Mouse (Mus musculus) left cerebral cortex, adult 2 months (tissue): ENCODE data around the gene Snx10. TPM values are rescaled to one million over a fixed set of nuclear protein-coding genes. Genes with fewer than 3 reads are reported as not detected.
A peak's percentile ranks its signal among the peaks of the same experiment; 100 is the strongest.

Experiments
- DNase-seq, 2 experiments: peaks; one replicate each; pipeline ENCODE4 v3.0.0; 2021 to 2022; ENCODE audit warnings: low spot score in 2 of 2, mixed read lengths in 1 of 2; ENCODE audit errors: extremely low spot score in 1 of 2
- H3K27ac ChIP-seq: fragments of 200-600 bp; 2 replicates; pipeline ENCODE4 v1.8.1; 2022
- H3K4me3 ChIP-seq: fragments of 200-600 bp; 2 replicates; pipeline ENCODE4 v1.8.1; 2022
- CTCF ChIP-seq: fragments of 200-600 bp; IDR thresholded peaks from 2 replicates; pipeline ENCODE4 v1.8.1; 2022; ENCODE audit warnings: antibody characterized with exemption, mild to moderate bottlenecking, moderate library complexity
- intact Hi-C: fragments of 180-260 bp; cut with DNase I; formaldehyde crosslinking; loops from one replicate; pipeline ENCODE4 v1.15.1; 2025
- total RNA-seq, 2 experiments: library from RNA; stranded (reverse); gene quantifications; 2 replicates each; pipeline ENCODE4 v1.2.3; 2021

The Snx10 gene
- total RNA-seq, 2 experiments from 2014 or later: 94.9 to 102 TPM

GRCm38 (mm10) chr6:51592356-51593115 lies 68.8 kb downstream of the Snx10 start:
- DNase-seq: peak; percentile 94
- TF ChIP-seq CTCF: peak; percentile 79
- peak overlapping the region; percentile 48 for H3K4me3 ChIP-seq

GRCm38 (mm10) chr6:51593446-51594035 lies 69.8 kb downstream of the Snx10 start:
- H3K4me3 ChIP-seq: no peak overlapping the region
- DNase-seq: no peak
- intact Hi-C loops: loop anchor here (2.0 kb wide), 1 partner anchor 19 kb away; no protein-coding TSS in a partner anchor

More at GRCm38 (mm10) chr6:51592356-51593115, 68.8 kb downstream of the Snx10 start:
- intact Hi-C loops: loop anchor here (2.0 kb wide), 1 partner anchor 20 kb away; no protein-coding TSS in a partner anchor
- H3K27ac ChIP-seq: peak overlapping the region; percentile 99

GRCm38 (mm10) chr6:51594516-51594915 lies 70.8 kb downstream of the Snx10 start:
- H3K4me3 ChIP-seq: no peak overlapping the region
- H3K27ac ChIP-seq: peak overlapping the region; percentile 99
- DNase-seq: no peak
- intact Hi-C loops: no loop called here
- TF ChIP-seq CTCF: no peak

More at GRCm38 (mm10) chr6:51593446-51594035, 69.8 kb downstream of the Snx10 start:
- TF ChIP-seq CTCF: no peak
- H3K27ac ChIP-seq: peak overlapping the region; percentile 99

- no peak overlapping the region for H3K4me3 ChIP-seq
- TF ChIP-seq CTCF: no peak
- no peak overlapping the region for H3K27ac ChIP-seq
- no peak for DNase-seq
- intact Hi-C loops: no loop called here
Observed at GRCm38 (mm10) chr6:51598058-51598457, 74.4 kb downstream of the Snx10 start.

GRCm38 (mm10) chr6:51600412-51600811 lies 76.7 kb downstream of the Snx10 start:
- Histone ChIP-seq H3K4me3 (no peak overlapping the region), H3K27ac (no peak overlapping the region)
- no peak for TF ChIP-seq CTCF
- DNase-seq: no peak
- intact Hi-C loops: no loop called here

GRCm38 (mm10) chr6:51602341-51602740 lies 78.6 kb downstream of the Snx10 start:
- DNase-seq: no peak
- intact Hi-C loops: no loop called here
- no peak for TF ChIP-seq CTCF

GRCm38 (mm10) chr6:51603691-51604090 lies 80.0 kb downstream of the Snx10 start:
- Histone ChIP-seq H3K4me3 (no peak overlapping the region), H3K27ac (no peak overlapping the region)
- no peak for DNase-seq
- intact Hi-C loops: no loop called here
- no peak for TF ChIP-seq CTCF

More at GRCm38 (mm10) chr6:51602341-51602740, 78.6 kb downstream of the Snx10 start:
- no peak overlapping the region for H3K27ac ChIP-seq
- H3K4me3 ChIP-seq: no peak overlapping the region

GRCm38 (mm10) chr6:51606245-51606644 lies 82.5 kb downstream of the Snx10 start:
- intact Hi-C loops: no loop called here
- peak overlapping the region; percentile 20; the same call in 1 of the 2 replicates for H3K27ac ChIP-seq

GRCm38 (mm10) chr6:51606803-51607202 lies 83.1 kb downstream of the Snx10 start:
- TF ChIP-seq CTCF: no peak
- intact Hi-C loops: no loop called here
- no peak for DNase-seq
- H3K4me3 ChIP-seq: no peak overlapping the region
- 0 out of 2 replicates have a peak overlapping the region, but pooled peaks have one; percentile 20 for H3K27ac ChIP-seq

More at GRCm38 (mm10) chr6:51606245-51606644, 82.5 kb downstream of the Snx10 start:
- DNase-seq: no peak
- no peak overlapping the region for H3K4me3 ChIP-seq
- no peak for TF ChIP-seq CTCF

- intact Hi-C loops: loop anchor here (2.0 to 5.0 kb wide), 2 partner anchors 19 to 111 kb away; no protein-coding TSS in a partner anchor
- Histone ChIP-seq H3K4me3 (no peak overlapping the region), H3K27ac (no peak overlapping the region)
Observed at GRCm38 (mm10) chr6:51611621-51612020, 87.9 kb downstream of the Snx10 start.

GRCm38 (mm10) chr6:51612371-51613051 lies 88.8 kb downstream of the Snx10 start:
- H3K27ac ChIP-seq: peak overlapping the region; percentile 92
- intact Hi-C loops: loop anchor here (2.0 to 5.0 kb wide), 2 partner anchors 20 to 110 kb away; no protein-coding TSS in a partner anchor
- DNase-seq: peak; percentile 61 to 69
- peak; percentile 63 for TF ChIP-seq CTCF
- H3K4me3 ChIP-seq: peak overlapping the region; percentile 60

More at GRCm38 (mm10) chr6:51611621-51612020, 87.9 kb downstream of the Snx10 start:
- no peak for DNase-seq
- no peak for TF ChIP-seq CTCF
